In the genomic region with DNA sequence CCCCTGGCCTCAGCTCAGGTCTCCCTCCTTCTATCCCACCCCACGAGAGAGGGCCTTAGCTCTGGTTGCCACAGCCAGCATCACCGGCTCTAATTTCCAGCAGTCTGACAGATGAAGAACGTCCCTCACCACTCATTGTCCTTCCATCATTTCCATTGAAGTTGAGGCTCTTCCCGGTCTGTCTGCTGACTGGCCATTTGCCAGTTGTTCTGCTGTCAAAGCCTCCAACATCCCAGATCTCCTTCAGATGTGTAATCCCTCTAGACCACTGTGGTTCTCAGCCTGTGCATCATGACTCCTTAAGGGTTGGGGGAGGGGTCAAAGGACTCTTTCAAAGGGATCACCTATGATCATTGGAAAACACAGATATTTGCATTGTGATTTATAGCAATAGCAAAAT, we compare ENCODE assay signal across 23 mouse cellular contexts.
"Had no signal": no experiment of that assay in that cellular context is flagged by ENCODE, and none has a peak within 500 bp of the region (broad histone marks: within the 10 kb centered on the region; RNA-seq: fewer than 3 reads in every experiment).

No protein-coding gene starts in this region.

- H3K4me3 ChIP-seq: gastrocnemius, adult 2 months; heart, embryonic 10.5 days; heart, embryonic 12.5 days; hindbrain, embryonic 10.5 days; hindbrain, embryonic 12.5 days; intestine, embryonic 15.5 days; limb, embryonic 13.5 days; limb, embryonic 15.5 days had no signal

- DNase-seq: gastrocnemius, adult 2 months; gastrocnemius, postnatal 10 days; gastrocnemius, postnatal 25 days; heart, adult 18-20 months; heart, postnatal 10 days; heart, postnatal 4 days; kidney, adult 18-20 months; kidney, adult 8-10 months; kidney, postnatal 14 days; layer of hippocampus, adult 9-11 months; layer of hippocampus, postnatal 36 days; left cerebral cortex, postnatal 4 days had no signal

- H3K27me3 ChIP-seq: hindbrain, embryonic 12.5 days; intestine, embryonic 15.5 days; limb, embryonic 13.5 days; limb, embryonic 15.5 days had no signal

- H3K9ac ChIP-seq: heart, embryonic 12.5 days; hindbrain, embryonic 12.5 days; hindbrain, embryonic 14.5 days; intestine, embryonic 15.5 days; limb, embryonic 13.5 days; limb, embryonic 15.5 days had no signal

- H3K27ac ChIP-seq: gastrocnemius, adult 2 months; heart, embryonic 10.5 days; hindbrain, embryonic 10.5 days; hindbrain, embryonic 12.5 days; hindbrain, embryonic 14.5 days; intestine, embryonic 15.5 days; kidney, postnatal 0 days; limb, embryonic 13.5 days; limb, embryonic 15.5 days had no signal

- H3K36me3 ChIP-seq: heart, embryonic 10.5 days; heart, embryonic 12.5 days; hindbrain, embryonic 10.5 days; hindbrain, embryonic 12.5 days; intestine, embryonic 15.5 days; limb, embryonic 13.5 days; limb, embryonic 15.5 days had no signal

- H3K4me2 ChIP-seq: heart, embryonic 12.5 days; hindbrain, embryonic 12.5 days; hindbrain, embryonic 14.5 days; intestine, embryonic 15.5 days; limb, embryonic 13.5 days; limb, embryonic 15.5 days had no signal

- ATAC-seq: hindbrain, embryonic 16.5 days; inflammation-experienced regulatory T-cells, adult 6 months; intestine, embryonic 15.5 days had no signal

- H3K9me3 ChIP-seq: heart, embryonic 10.5 days; heart, embryonic 12.5 days; hindbrain, embryonic 12.5 days; intestine, embryonic 15.5 days; limb, embryonic 15.5 days had no signal

- H3K4me1 ChIP-seq: heart, embryonic 10.5 days; hindbrain, embryonic 10.5 days; hindbrain, embryonic 12.5 days; intestine, embryonic 15.5 days had no signal
